Mouse (Mus musculus): ENCODE data around the gene Fbxo42. TPM values are rescaled to one million over a fixed set of nuclear protein-coding genes. Genes with fewer than 3 reads are reported as not detected.

The Fbxo42 gene
- polyA plus RNA-seq, 1 experiment from 2014 or later, result 21.6 TPM

DNA sequence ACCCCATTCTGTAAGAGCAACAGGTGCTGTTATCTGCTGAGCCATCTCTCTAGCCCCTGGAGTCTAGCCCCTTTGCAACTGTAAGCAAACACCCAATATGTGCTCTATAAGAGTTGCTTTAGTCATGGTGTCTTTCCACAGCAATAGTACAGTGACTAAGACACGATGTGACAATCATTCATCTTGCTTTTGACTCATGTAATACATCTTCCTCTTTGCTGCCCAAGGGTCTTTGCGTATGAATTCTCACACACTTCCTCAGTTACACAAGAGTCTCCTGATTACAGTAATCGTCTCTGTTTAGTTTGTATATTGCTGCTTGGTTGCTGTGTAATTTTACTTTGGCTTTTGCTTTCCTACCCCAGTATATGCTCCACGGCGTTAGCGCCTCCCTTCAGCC lies 34.3 kb downstream of the Fbxo42 start:
- Histone ChIP-seq H3K4me2 (no peak overlapping the region), H3K27ac (no peak overlapping the region), H3K27me3 (replicated peaks) (no peaks in the 10 kb centered on the region), H3K9ac (no peak overlapping the region), H3K9me3 (replicated peaks) (no peaks in the 10 kb centered on the region), H3K4me3 (no peak overlapping the region), H3K4me1 (peaks cover 14% of the 10 kb centered on the region), H3K36me3 (peaks cover 72% of the 10 kb centered on the region)
- WGBS (ENCODE audit: insufficient replicate concordance), result 87% methylated on average over 6 of the region's 6 CpGs
- no peak for ATAC-seq

DNA sequence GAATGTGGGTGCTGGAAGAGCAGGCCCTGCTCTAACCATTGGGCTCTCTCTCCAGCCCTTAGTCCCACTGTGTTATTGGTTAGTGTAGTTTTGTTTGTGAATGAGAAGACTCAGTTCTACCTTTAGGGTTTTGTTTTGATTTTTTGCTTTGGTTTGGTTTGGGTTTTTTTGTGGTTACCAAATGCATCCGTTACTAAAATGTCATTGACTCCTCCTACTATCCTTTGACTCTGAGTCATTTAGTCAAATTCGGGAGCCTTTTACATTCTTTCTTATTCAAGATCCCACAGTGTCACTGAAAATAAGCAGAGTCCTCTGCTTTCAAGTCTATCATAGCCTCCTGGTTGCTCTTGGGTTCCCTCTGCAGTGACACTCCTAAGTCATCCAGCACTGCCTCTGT lies 36.2 kb downstream of the Fbxo42 start:
- Histone ChIP-seq H3K9ac (no peak overlapping the region), H3K4me3 (no peak overlapping the region), H3K36me3 (peaks cover 59% of the 10 kb centered on the region), H3K4me1 (peaks cover 14% of the 10 kb centered on the region), H3K27me3 (replicated peaks) (no peaks in the 10 kb centered on the region), H3K9me3 (replicated peaks) (no peaks in the 10 kb centered on the region), H3K27ac (no peak overlapping the region), H3K4me2 (no peak overlapping the region)
- ATAC-seq, result no peak
- WGBS (ENCODE audit: insufficient replicate concordance), result 92% methylated on average over 2 of the region's 2 CpGs

GRCm38 (mm10) chr4:141184426-141184825 lies 36.7 kb downstream of the Fbxo42 start:
- Histone ChIP-seq H3K4me3 (no peak overlapping the region), H3K9me3 (replicated peaks) (no peaks in the 10 kb centered on the region), H3K4me1 (peaks cover 14% of the 10 kb centered on the region), H3K36me3 (peaks cover 55% of the 10 kb centered on the region), H3K9ac (no peak overlapping the region), H3K27me3 (replicated peaks) (no peaks in the 10 kb centered on the region), H3K27ac (no peak overlapping the region), H3K4me2 (no peak overlapping the region)
- ATAC-seq, result no peak
- 86% methylated on average over 4 of the region's 4 CpGs for WGBS (ENCODE audit: insufficient replicate concordance)

DNA sequence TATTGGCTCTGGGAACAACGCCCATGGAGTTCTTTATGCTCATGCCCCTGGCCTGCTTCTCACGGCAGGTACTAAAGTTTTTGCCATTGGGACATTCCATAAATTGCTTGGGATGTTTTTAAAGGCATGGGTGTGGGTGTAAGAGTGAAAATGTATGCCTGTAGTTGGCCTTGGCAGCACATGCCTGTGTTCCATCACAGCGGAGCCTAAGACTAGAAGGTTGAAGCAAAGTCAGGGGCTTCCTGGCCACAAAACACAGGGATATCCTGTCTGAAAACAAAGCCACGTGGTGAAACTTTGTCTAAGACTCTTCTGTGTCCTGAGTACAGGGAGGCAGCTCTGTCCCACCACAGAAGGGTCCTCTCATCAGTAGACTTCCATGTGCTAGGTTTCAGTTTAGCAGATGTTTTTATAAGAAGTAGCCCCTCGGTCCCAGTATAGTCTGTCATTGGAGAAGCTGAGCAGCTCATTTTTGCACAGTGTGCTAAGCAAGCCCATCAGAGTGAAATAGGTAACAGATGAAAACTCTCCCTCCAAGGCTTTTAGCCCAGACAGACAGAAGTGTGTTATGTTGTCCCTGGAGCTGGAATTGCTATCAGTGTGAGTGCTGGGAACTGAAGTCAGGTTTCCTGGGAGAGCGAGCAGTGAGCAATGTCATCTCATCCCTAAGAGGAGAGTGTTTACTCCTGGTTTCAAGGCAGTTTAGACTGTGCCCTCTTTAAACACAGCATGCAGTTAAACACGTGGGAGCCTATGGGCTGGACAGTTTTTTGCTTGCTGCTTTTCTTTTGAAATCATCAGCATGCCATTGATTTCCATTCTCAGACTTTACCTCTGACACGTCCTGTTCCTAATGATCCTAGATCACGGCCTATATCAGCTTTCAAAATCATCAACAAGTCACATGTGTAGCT lies 39.5 kb downstream of the Fbxo42 start:
- Histone ChIP-seq H3K4me1 (peaks cover 14% of the 10 kb centered on the region), H3K9me3 (replicated peaks) (no peaks in the 10 kb centered on the region), H3K27ac (peak overlapping the region; percentile 17; the same call in 1 of the 2 replicates), H3K4me3 (no peak overlapping the region), H3K9ac (no peak overlapping the region), H3K27me3 (replicated peaks) (no peaks in the 10 kb centered on the region), H3K36me3 (peaks cover 56% of the 10 kb centered on the region), H3K4me2 (no peak overlapping the region)
- 63% methylated on average over 9 of the region's 9 CpGs for WGBS (ENCODE audit: insufficient replicate concordance)
- ATAC-seq, result 0 out of 2 replicates have a peak, but pooled peaks have one; percentile 21

DNA sequence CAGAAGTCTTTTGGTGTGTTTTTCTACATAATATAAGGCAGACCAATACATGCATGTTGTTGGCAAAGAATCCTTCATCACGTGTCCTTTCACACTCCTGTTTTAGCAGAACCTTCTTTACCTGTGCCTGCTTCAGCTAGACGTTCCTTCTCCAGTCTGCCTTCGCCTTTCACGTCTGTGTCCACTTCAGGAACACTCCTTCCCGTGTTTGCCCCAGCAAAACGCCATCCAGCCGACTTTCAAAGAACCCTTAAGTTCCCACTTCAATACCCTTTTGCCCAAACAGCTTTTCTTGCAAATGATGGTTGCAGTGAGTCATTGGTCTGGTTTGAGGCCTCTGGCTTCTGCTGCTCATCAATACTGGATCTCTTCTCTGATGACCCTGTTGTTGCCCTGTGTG lies 43.6 kb downstream of the Fbxo42 start:
- Histone ChIP-seq H3K36me3 (peaks cover 70% of the 10 kb centered on the region), H3K9ac (no peak overlapping the region), H3K9me3 (replicated peaks) (no peaks in the 10 kb centered on the region), H3K27me3 (replicated peaks) (no peaks in the 10 kb centered on the region), H3K4me2 (no peak overlapping the region), H3K4me3 (no peak overlapping the region), H3K4me1 (peaks cover 3% of the 10 kb centered on the region), H3K27ac (no peak overlapping the region)
- WGBS (ENCODE audit: insufficient replicate concordance), result 83% methylated on average over 7 of the region's 7 CpGs
- ATAC-seq, result no peak

DNA sequence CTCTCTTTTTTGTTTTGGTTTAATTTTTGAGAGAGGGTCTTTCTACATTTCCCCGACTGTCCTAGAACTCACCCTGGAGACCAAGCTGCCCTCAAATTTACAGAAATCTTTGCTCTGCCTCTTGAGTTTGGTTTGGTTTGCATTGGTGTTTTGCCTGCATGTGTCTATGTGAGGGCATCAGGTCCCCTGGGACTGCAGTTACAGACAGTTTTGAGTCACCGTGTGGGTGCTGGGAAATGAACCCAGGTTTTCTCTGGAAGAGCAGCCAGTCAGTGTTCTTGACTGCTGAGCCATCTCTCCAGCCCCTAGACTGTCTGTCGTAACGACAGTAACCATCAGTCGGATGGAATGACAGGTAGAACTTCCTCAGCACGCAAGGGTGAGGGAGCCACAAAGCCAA lies 46.8 kb downstream of the Fbxo42 start:
- H3K4me2 ChIP-seq, result no peak overlapping the region
- no peak for ATAC-seq
- H3K27me3 ChIP-seq (replicated peaks), result no peaks in the 10 kb centered on the region
- no peak overlapping the region for H3K4me3 ChIP-seq
- H3K9ac ChIP-seq, result no peak overlapping the region
- WGBS (ENCODE audit: insufficient replicate concordance), result 82% methylated on average over 6 of the region's 6 CpGs
- H3K4me1 ChIP-seq, result peaks cover 7% of the 10 kb centered on the region
- no peaks in the 10 kb centered on the region for H3K9me3 ChIP-seq (replicated peaks)
- peaks cover 95% of the 10 kb centered on the region for H3K36me3 ChIP-seq
- H3K27ac ChIP-seq, result no peak overlapping the region

GRCm38 (mm10) chr4:141196981-141197685 lies 49.4 kb downstream of the Fbxo42 start:
- no peak for ATAC-seq
- H3K27ac ChIP-seq, result no peak overlapping the region
- H3K9ac ChIP-seq, result no peak overlapping the region
- no peak overlapping the region for H3K4me2 ChIP-seq
- WGBS (ENCODE audit: insufficient replicate concordance), result 83% methylated on average over 13 of the region's 13 CpGs
- peaks cover 12% of the 10 kb centered on the region for H3K4me1 ChIP-seq
- no peak overlapping the region for H3K4me3 ChIP-seq
- no peaks in the 10 kb centered on the region for H3K27me3 ChIP-seq (replicated peaks)
- peaks cover 98% of the 10 kb centered on the region for H3K36me3 ChIP-seq
- no peaks in the 10 kb centered on the region for H3K9me3 ChIP-seq (replicated peaks)

- no peak overlapping the region for H3K4me3 ChIP-seq
- no peaks in the 10 kb centered on the region for H3K9me3 ChIP-seq (replicated peaks)
- no peak overlapping the region for H3K9ac ChIP-seq
- H3K27me3 ChIP-seq (replicated peaks), result no peaks in the 10 kb centered on the region
- ATAC-seq, result no peak
- H3K27ac ChIP-seq, result no peak overlapping the region
- H3K4me1 ChIP-seq, result peaks cover 12% of the 10 kb centered on the region
- H3K4me2 ChIP-seq, result no peak overlapping the region
- 95% methylated on average over 13 of the region's 13 CpGs for WGBS (ENCODE audit: insufficient replicate concordance)
- H3K36me3 ChIP-seq, result peaks cover 98% of the 10 kb centered on the region
Measured at GRCm38 (mm10) chr4:141197686-141198035, 49.9 kb downstream of the Fbxo42 start.

- peak overlapping the region; percentile 7; the same call in 1 of the 2 replicates for H3K27ac ChIP-seq
- peaks cover 91% of the 10 kb centered on the region for H3K36me3 ChIP-seq
- no peak overlapping the region for H3K9ac ChIP-seq
- no peak overlapping the region for H3K4me3 ChIP-seq
- H3K4me2 ChIP-seq, result no peak overlapping the region
- no peaks in the 10 kb centered on the region for H3K9me3 ChIP-seq (replicated peaks)
- H3K27me3 ChIP-seq (replicated peaks), result no peaks in the 10 kb centered on the region
- H3K4me1 ChIP-seq, result peaks cover 12% of the 10 kb centered on the region
- no peak for ATAC-seq
- 52% methylated on average over 11 of the region's 11 CpGs for WGBS (ENCODE audit: insufficient replicate concordance)
Measured at GRCm38 (mm10) chr4:141200906-141201305, 53.2 kb downstream of the Fbxo42 start.

GRCm38 (mm10) chr4:141202192-141202591 lies 54.5 kb downstream of the Fbxo42 start:
- ATAC-seq, result no peak
- Histone ChIP-seq H3K36me3 (peaks cover 79% of the 10 kb centered on the region), H3K27ac (no peak overlapping the region), H3K9ac (no peak overlapping the region), H3K27me3 (replicated peaks) (no peaks in the 10 kb centered on the region), H3K9me3 (replicated peaks) (no peaks in the 10 kb centered on the region), H3K4me3 (no peak overlapping the region), H3K4me1 (peaks cover 6% of the 10 kb centered on the region), H3K4me2 (no peak overlapping the region)
- 86% methylated on average over 6 of the region's 6 CpGs for WGBS (ENCODE audit: insufficient replicate concordance)

GRCm38 (mm10) chr4:141204580-141205061 lies 56.9 kb downstream of the Fbxo42 start:
- Histone ChIP-seq H3K36me3 (peaks cover 55% of the 10 kb centered on the region), H3K9ac (no peak overlapping the region), H3K9me3 (replicated peaks) (no peaks in the 10 kb centered on the region), H3K27ac (no peak overlapping the region), H3K4me3 (no peak overlapping the region), H3K27me3 (replicated peaks) (no peaks in the 10 kb centered on the region), H3K4me1 (0 out of 2 replicates have a peak, but pooled peaks cover 5% of the 10 kb centered on the region), H3K4me2 (no peak overlapping the region)
- WGBS (ENCODE audit: insufficient replicate concordance), result 77% methylated on average over 4 of the region's 4 CpGs
- no peak; the same call in 1 of the 2 replicates for ATAC-seq

- no peak for ATAC-seq
- 85% methylated on average over 5 of the region's 5 CpGs for WGBS (ENCODE audit: insufficient replicate concordance)
- H3K9ac ChIP-seq, result no peak overlapping the region
- H3K27me3 ChIP-seq (replicated peaks), result no peaks in the 10 kb centered on the region
- no peak overlapping the region for H3K27ac ChIP-seq
- no peaks in the 10 kb centered on the region for H3K9me3 ChIP-seq (replicated peaks)
- 0 out of 2 replicates have a peak, but pooled peaks cover 4% of the 10 kb centered on the region for H3K4me1 ChIP-seq
- H3K36me3 ChIP-seq, result peaks cover 30% of the 10 kb centered on the region
- H3K4me3 ChIP-seq, result no peak overlapping the region
- H3K4me2 ChIP-seq, result no peak overlapping the region
Measured at GRCm38 (mm10) chr4:141207081-141207480, 59.4 kb downstream of the Fbxo42 start.

Data from liver, embryonic 12.5 days (tissue).